Mouse (Mus musculus): Measurements from ENCODE around the gene Sema4b.

The Sema4b gene

GRCm38 (mm10) chr7:80197371-80197770 lies 10.7 kb downstream of the Sema4b start:
- DNase-seq (ENCODE audit: extremely low spot score, low read depth, low spot score): no peak

DNA sequence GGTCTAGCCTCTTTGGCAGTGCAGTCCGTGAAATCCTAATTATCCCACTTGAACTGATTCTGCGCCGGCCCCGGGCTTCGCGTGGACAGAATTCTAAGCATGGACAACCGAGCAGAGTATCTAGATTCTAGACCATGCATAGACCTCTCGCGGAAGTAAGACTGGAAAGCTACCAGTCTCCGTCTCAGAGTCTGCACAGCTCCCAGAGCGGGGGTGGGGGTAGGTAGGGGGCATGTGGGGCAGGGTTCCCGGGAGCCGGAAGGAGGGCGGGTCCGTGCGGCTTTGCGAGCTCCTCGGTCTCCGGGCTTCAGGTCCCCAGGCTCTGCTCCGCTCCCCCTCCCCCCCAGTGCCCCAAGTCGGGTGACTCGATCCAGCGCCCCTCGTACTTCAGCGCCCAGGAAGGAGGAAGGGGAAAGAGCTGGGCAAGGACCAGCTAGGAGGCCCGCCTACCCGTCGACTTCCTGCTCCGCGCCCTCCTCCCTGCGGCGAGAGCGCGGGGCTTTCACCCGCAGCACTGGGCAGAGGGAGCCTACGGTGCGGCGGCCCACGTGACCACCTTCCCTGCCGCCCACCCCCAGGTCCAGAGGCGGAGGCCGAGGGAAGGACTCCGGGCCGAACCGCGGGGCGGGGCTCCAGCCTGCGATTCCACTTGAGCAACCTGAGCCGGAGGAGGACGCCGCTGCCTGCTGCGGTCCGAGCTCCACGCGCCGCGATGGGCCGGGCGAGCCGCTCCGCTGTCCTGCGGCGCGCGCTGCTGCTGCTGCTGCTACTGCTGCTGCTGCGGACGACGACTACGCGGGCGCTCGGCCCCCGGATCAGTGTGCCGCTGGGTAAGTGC lies 11.5 kb downstream of the Sema4b start:
- DNase-seq (ENCODE audit: extremely low spot score, low read depth, low spot score): no peak

DNA sequence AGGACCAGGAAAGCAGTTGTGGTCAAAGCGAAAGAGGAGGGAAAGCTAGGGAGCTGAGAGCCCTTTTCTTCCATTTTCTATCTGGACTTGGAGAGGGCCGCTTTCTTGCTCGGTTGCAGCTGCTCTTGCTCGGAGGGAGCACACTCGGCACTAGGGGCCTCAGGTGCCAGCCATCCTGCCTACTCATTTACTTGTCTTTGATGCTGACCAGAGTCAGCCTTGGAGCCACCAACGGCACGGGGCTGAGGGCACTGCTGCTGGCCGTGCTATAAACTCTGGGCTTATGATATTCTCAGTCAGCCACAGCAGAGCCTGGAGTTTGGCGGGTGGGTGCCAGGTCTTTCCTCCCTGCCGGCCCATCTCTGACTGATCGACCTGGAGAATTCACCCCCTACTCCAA lies 12.2 kb downstream of the Sema4b start:
- no peak for DNase-seq (ENCODE audit: extremely low spot score, low read depth, low spot score)

- DNase-seq (ENCODE audit: extremely low spot score, low read depth, low spot score): no peak
These were observed 12.6 kb downstream of the Sema4b start for GRCm38 (mm10) chr7:80199286-80199685.

DNA sequence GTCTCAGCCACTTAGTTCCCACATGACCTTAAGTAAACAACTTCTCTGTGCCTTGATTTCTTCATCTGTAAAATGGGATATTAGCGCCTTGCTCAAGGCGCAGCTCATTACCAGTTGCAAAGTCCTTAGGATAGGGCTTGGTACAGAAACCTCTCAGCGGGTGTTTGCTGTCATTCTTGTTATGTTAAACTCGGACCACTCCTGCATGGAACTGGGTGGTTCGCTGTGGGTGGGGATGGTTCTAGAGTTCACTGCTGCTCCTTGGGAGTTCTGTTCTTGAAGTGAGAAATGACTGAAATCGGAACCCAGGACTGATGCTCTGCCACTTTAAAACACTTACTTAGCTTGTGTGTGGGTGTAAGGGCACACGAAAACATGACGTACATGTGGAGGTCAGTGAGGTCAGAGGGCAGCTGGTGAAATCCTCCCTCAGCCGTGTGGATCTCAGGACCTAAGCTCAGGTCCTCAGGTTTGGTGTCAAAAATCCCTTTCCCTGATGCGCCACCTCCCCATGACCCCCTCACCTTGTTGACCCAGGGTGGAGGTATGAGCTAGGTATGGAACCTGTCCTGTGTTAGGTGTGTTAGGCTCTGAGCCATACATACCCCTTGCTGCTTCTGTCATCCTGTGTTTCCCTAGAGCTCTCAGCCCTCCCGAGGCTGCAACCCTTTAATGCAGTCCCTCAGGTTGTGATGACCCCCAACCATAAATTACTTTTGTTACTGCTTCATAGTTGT lies 13.4 kb downstream of the Sema4b start:
- no peak for DNase-seq (ENCODE audit: extremely low spot score, low read depth, low spot score)

- DNase-seq (ENCODE audit: extremely low spot score, low read depth, low spot score): no peak
These were observed 13.9 kb downstream of the Sema4b start for GRCm38 (mm10) chr7:80200588-80200945.

- DNase-seq (ENCODE audit: extremely low spot score, low read depth, low spot score): no peak
These were observed 14.4 kb downstream of the Sema4b start for GRCm38 (mm10) chr7:80200963-80201539.

- no peak for DNase-seq (ENCODE audit: extremely low spot score, low read depth, low spot score)
These were observed 15.4 kb downstream of the Sema4b start for GRCm38 (mm10) chr7:80201888-80202540.

DNA sequence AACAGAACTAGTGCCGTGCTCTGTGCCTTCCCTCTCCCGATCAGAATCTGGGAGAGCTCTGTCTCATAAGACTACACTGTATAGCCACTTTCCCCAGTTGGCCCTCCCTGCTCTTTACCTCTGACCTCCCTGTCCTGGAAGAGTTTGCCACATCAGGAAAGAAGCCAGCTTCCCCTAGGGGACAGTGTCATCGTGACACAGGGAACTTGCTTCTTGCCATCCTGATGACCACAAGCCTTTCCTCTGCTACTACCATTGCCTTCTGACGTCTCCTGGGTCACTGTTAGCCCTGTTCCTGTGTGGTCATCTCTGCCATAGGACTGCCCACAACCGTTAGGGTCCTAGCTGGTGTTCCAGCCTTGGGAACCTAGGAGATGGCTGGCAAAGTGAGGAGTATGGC lies 16.3 kb downstream of the Sema4b start:
- no peak for DNase-seq (ENCODE audit: extremely low spot score, low read depth, low spot score)

- no peak for DNase-seq (ENCODE audit: extremely low spot score, low read depth, low spot score)
These were observed 17.0 kb downstream of the Sema4b start for GRCm38 (mm10) chr7:80203638-80204096.

DNA sequence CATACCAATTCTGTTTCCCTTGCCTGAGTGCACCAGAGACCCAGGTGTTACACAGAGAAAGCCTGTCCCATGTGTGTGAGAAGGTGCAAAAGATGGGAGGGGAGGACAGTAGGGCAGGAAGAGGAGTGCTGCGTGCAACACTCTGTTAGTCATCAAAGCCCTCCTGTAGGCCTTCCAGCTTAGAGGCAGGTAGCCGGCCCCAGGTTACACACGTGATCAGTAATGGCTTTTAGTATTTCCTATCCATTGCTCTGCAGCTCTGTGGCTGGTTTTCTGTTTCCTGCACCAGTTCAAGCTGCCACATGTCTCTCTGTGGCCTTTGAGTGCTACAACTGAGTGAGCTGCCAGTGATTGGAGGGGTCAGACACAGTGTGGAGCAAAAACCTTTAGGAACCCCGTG lies 17.7 kb downstream of the Sema4b start:
- no peak for DNase-seq (ENCODE audit: extremely low spot score, low read depth, low spot score)

DNA sequence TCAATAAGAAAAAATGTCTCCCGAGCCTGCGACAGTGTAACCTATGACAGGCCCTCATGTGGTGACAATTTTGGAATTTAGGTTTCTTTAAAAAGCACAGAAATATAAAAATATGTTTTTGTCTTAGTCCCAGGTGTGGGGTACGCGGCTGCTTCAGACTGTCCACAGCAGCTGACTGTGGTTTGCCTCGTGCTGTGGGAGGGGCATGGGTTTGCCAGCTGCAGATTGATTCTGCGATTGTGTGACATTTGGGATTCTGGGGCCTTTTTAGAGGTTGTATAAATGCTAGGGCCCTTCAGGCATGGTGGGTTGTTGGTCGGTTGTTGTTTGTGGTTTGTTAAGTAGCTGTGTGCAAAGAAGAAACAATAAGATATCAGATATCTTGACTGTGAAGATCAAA lies 18.3 kb downstream of the Sema4b start:
- no peak for DNase-seq (ENCODE audit: extremely low spot score, low read depth, low spot score)

DNA sequence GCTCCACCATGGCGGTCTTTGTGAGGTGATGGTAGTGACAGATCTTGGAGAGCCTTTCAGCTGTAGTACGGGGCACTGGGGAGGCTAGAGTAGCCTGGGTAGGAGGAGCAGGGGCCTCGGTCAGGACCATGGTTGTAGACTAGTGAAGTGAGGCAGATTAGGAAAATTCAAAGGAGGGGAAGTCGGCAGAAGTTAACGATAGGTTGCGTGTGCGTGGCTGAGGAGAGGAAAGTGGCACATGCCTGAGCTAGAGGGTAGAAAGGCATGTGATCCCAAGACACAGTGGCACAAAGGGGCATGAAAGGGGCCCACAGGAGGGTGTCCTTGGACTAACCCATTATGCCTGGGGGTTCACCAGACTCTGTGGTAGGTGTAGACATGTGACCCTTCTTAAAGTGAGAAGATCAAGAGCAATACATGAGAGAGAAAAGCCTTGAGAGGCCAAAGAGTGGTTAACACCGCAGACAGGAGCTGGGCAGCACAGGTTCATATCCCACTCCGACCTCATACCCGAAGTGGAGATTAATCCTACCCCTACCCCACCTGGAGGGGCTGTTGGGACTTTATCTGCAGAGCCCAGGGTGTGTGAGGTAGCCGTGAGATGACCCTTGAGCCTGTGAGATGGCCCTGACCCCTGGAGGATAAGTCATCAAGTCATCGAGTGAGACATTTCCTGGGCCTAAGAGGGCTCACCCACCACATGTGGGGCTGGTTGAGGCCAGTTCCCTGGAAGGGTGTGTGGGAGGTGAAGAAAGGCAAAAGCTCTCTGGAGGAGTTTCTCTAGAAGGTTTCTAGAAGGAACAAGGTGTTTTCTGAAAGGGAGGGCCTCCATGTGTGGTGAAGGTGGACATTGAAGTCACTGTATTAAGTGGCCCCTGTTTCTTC lies 19.3 kb downstream of the Sema4b start:
- DNase-seq (ENCODE audit: extremely low spot score, low read depth, low spot score): no peak

DNA sequence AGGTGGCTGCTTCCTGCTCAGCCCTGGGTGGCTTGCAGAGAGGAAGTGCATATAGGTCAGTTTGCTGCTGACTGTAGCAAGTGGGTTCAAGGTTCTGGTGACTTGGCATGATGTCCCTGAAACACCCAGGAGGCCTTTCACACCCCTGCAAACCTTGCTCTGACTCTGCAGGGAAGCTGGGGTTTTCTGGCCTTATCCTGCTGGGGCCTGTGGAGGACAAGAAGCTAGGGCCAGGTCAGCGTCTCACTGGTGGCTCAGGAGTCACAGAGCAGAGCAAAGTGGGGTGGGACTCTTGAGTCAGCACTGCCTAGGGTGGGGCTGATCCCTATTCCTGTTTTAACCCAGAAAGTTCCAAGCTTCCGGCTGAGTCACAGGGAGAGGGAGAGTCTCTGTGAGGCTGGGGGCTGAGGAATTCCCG lies 20.7 kb downstream of the Sema4b start:
- no peak for DNase-seq (ENCODE audit: extremely low spot score, low read depth, low spot score)

- DNase-seq (ENCODE audit: extremely low spot score, low read depth, low spot score): no peak
These were observed 21.5 kb downstream of the Sema4b start for GRCm38 (mm10) chr7:80208026-80208642.

DNA sequence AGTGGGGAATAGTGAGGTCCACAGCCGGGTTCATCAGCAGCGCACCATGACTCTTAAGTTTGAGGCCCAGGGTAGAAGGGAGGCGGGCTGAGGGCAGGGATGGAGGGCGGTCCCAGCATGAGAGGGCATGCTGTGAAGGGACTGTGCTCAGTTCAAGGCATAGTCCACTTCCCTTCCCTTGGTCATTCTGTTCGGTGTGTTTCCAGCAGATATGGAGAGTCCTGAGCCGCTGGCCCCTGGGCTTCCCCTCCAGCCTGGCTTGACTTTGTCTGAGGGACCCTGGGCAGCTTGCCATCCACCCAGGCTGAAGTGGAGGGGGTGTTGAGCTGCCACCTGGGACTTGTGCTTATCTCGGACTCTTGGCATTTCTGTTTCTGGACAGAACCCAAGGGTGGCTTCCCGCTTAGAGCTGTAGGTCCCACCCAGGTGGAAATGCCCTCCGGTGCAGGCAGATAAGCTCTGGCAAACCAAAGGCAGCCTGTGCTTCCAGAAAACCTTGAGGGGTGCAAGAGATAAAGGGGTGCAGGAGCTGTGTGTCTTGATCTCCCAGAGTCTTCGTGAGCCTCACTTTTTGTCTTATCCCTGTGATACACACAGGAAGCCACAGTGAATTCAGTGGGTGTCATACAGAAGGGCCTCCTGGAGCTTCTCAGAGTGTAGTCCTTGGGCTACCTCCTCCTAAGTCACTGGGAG lies 22.2 kb downstream of the Sema4b start:
- DNase-seq (ENCODE audit: extremely low spot score, low read depth, low spot score): no peak

- no peak for DNase-seq (ENCODE audit: extremely low spot score, low read depth, low spot score)
These were observed 23.0 kb downstream of the Sema4b start for GRCm38 (mm10) chr7:80209669-80210068.

- DNase-seq (ENCODE audit: extremely low spot score, low read depth, low spot score): no peak
These were observed 24.3 kb downstream of the Sema4b start for GRCm38 (mm10) chr7:80210982-80211381.

- no peak for DNase-seq (ENCODE audit: extremely low spot score, low read depth, low spot score)
These were observed 27.0 kb downstream of the Sema4b start for GRCm38 (mm10) chr7:80213604-80214003.
